Mouse (Mus musculus): ENCODE measurements at regions not wholly inside any gene's neighbourhood (a gene's known extent, or its start where the extent isn't known, plus 50 kb on each side); places are given as distances from the start of the nearest gene placed in this dataset.

- H3K9me3 ChIP-seq = no peaks in the 10 kb centered on the region
- H3K4me3 ChIP-seq = no peak overlapping the region
- WGBS = 58% methylated on average over 4 of the region's 4 CpGs
- no peaks in the 10 kb centered on the region for H3K4me1 ChIP-seq (replicated peaks)
- no peaks in the 10 kb centered on the region for H3K27me3 ChIP-seq
- ATAC-seq (ENCODE audit: low FRiP score) = no peak
- H3K9ac ChIP-seq = no peak overlapping the region
- no peak overlapping the region for H3K4me2 ChIP-seq
- H3K36me3 ChIP-seq = no peaks in the 10 kb centered on the region
- H3K27ac ChIP-seq = no peak overlapping the region
Measured at GRCm38 (mm10) chr14:106190721-106191120, 84.7 kb downstream of the Trim52 start.

GRCm38 (mm10) chr14:106193583-106193982 lies 87.6 kb downstream of the Trim52 start:
- WGBS = 94% methylated on average over 2 of the region's 2 CpGs
- no peak overlapping the region for H3K9ac ChIP-seq
- H3K4me3 ChIP-seq = no peak overlapping the region
- no peaks in the 10 kb centered on the region for H3K9me3 ChIP-seq
- H3K27ac ChIP-seq = no peak overlapping the region
- H3K4me2 ChIP-seq = no peak overlapping the region
- H3K36me3 ChIP-seq = no peaks in the 10 kb centered on the region
- ATAC-seq (ENCODE audit: low FRiP score) = no peak
- H3K4me1 ChIP-seq (replicated peaks) = no peaks in the 10 kb centered on the region
- no peaks in the 10 kb centered on the region for H3K27me3 ChIP-seq

- Histone ChIP-seq H3K9me3 (no peaks in the 10 kb centered on the region), H3K27ac (no peak overlapping the region), H3K4me3 (no peak overlapping the region), H3K36me3 (no peaks in the 10 kb centered on the region), H3K9ac (no peak overlapping the region), H3K4me2 (no peak overlapping the region), H3K4me1 (replicated peaks) (no peaks in the 10 kb centered on the region), H3K27me3 (no peaks in the 10 kb centered on the region)
- WGBS = 71% methylated on average over 1 of the region's 1 CpGs
- no peak for ATAC-seq (ENCODE audit: low FRiP score)
Measured at GRCm38 (mm10) chr14:106194104-106194503, 88.1 kb downstream of the Trim52 start.

GRCm38 (mm10) chr14:106197826-106198225 lies 91.8 kb downstream of the Trim52 start:
- Histone ChIP-seq H3K27me3 (no peaks in the 10 kb centered on the region), H3K9ac (no peak overlapping the region), H3K27ac (no peak overlapping the region), H3K9me3 (no peaks in the 10 kb centered on the region), H3K4me3 (no peak overlapping the region), H3K4me1 (replicated peaks) (no peaks in the 10 kb centered on the region), H3K36me3 (no peaks in the 10 kb centered on the region), H3K4me2 (no peak overlapping the region)
- ATAC-seq (ENCODE audit: low FRiP score) = no peak
- 74% methylated on average over 1 of the region's 1 CpGs for WGBS

GRCm38 (mm10) chr14:106199109-106199508 lies 93.1 kb downstream of the Trim52 start:
- Histone ChIP-seq H3K4me2 (no peak overlapping the region), H3K4me1 (replicated peaks) (no peaks in the 10 kb centered on the region), H3K9me3 (no peaks in the 10 kb centered on the region), H3K9ac (no peak overlapping the region), H3K27me3 (no peaks in the 10 kb centered on the region), H3K36me3 (no peaks in the 10 kb centered on the region), H3K27ac (no peak overlapping the region), H3K4me3 (no peak overlapping the region)
- ATAC-seq (ENCODE audit: low FRiP score) = no peak
- 94% methylated on average over 2 of the region's 2 CpGs for WGBS

- Histone ChIP-seq H3K4me3 (no peak overlapping the region), H3K9ac (no peak overlapping the region), H3K9me3 (no peaks in the 10 kb centered on the region), H3K4me1 (replicated peaks) (no peaks in the 10 kb centered on the region), H3K4me2 (no peak overlapping the region), H3K27ac (no peak overlapping the region), H3K36me3 (no peaks in the 10 kb centered on the region), H3K27me3 (no peaks in the 10 kb centered on the region)
- WGBS = 61% methylated on average over 1 of the region's 1 CpGs
- ATAC-seq (ENCODE audit: low FRiP score) = no peak
Measured at GRCm38 (mm10) chr14:106199536-106200319, 93.7 kb downstream of the Trim52 start.

- H3K9me3 ChIP-seq = no peaks in the 10 kb centered on the region
- ATAC-seq (ENCODE audit: low FRiP score) = no peak
- no peak overlapping the region for H3K4me2 ChIP-seq
- no peaks in the 10 kb centered on the region for H3K27me3 ChIP-seq
- H3K4me1 ChIP-seq (replicated peaks) = no peaks in the 10 kb centered on the region
- H3K4me3 ChIP-seq = no peak overlapping the region
- no peaks in the 10 kb centered on the region for H3K36me3 ChIP-seq
- no peak overlapping the region for H3K9ac ChIP-seq
- no peak overlapping the region for H3K27ac ChIP-seq
- 83% methylated on average over 2 of the region's 2 CpGs for WGBS
Measured at GRCm38 (mm10) chr14:106211062-106211461, 105.1 kb downstream of the Trim52 start.

- no peaks in the 10 kb centered on the region for H3K36me3 ChIP-seq
- no peaks in the 10 kb centered on the region for H3K27me3 ChIP-seq
- H3K27ac ChIP-seq = no peak overlapping the region
- H3K4me2 ChIP-seq = no peak overlapping the region
- ATAC-seq (ENCODE audit: low FRiP score) = no peak
- H3K4me3 ChIP-seq = no peak overlapping the region
- H3K9me3 ChIP-seq = no peaks in the 10 kb centered on the region
- no peak overlapping the region for H3K9ac ChIP-seq
- 93% methylated on average over 3 of the region's 3 CpGs for WGBS
- no peaks in the 10 kb centered on the region for H3K4me1 ChIP-seq (replicated peaks)
Measured at GRCm38 (mm10) chr14:106217681-106218080, 111.7 kb downstream of the Trim52 start.

- H3K27ac ChIP-seq = no peak overlapping the region
- no peaks in the 10 kb centered on the region for H3K9me3 ChIP-seq
- no peaks in the 10 kb centered on the region for H3K4me1 ChIP-seq (replicated peaks)
- H3K36me3 ChIP-seq = no peaks in the 10 kb centered on the region
- no peak overlapping the region for H3K9ac ChIP-seq
- H3K4me2 ChIP-seq = no peak overlapping the region
- H3K27me3 ChIP-seq = no peaks in the 10 kb centered on the region
- H3K4me3 ChIP-seq = no peak overlapping the region
- WGBS = 87% methylated on average over 5 of the region's 5 CpGs
- no peak for ATAC-seq (ENCODE audit: low FRiP score)
Measured at GRCm38 (mm10) chr14:106219293-106219797, 113.3 kb downstream of the Trim52 start.

GRCm38 (mm10) chr14:106225401-106225800 lies 119.4 kb downstream of the Trim52 start:
- no peak for ATAC-seq (ENCODE audit: low FRiP score)
- no peak overlapping the region for H3K9ac ChIP-seq
- 69% methylated on average over 1 of the region's 1 CpGs for WGBS
- no peaks in the 10 kb centered on the region for H3K36me3 ChIP-seq
- no peak overlapping the region for H3K4me2 ChIP-seq
- no peaks in the 10 kb centered on the region for H3K9me3 ChIP-seq
- H3K27me3 ChIP-seq = no peaks in the 10 kb centered on the region
- H3K4me1 ChIP-seq (replicated peaks) = no peaks in the 10 kb centered on the region
- H3K27ac ChIP-seq = no peak overlapping the region
- no peak overlapping the region for H3K4me3 ChIP-seq

GRCm38 (mm10) chr14:106241721-106242405 lies 135.9 kb downstream of the Trim52 start:
- Histone ChIP-seq H3K4me1 (replicated peaks) (no peaks in the 10 kb centered on the region), H3K4me2 (no peak overlapping the region), H3K9ac (no peak overlapping the region), H3K4me3 (no peak overlapping the region), H3K27ac (no peak overlapping the region), H3K9me3 (no peaks in the 10 kb centered on the region), H3K27me3 (no peaks in the 10 kb centered on the region), H3K36me3 (no peaks in the 10 kb centered on the region)
- 92% methylated on average over 5 of the region's 5 CpGs for WGBS
- ATAC-seq (ENCODE audit: low FRiP score) = no peak

- Histone ChIP-seq H3K27ac (no peak overlapping the region), H3K27me3 (no peaks in the 10 kb centered on the region), H3K4me2 (no peak overlapping the region), H3K4me3 (no peak overlapping the region), H3K9ac (no peak overlapping the region), H3K36me3 (no peaks in the 10 kb centered on the region), H3K9me3 (no peaks in the 10 kb centered on the region), H3K4me1 (replicated peaks) (no peaks in the 10 kb centered on the region)
- 71% methylated on average over 4 of the region's 4 CpGs for WGBS
- ATAC-seq (ENCODE audit: low FRiP score) = no peak
Measured at GRCm38 (mm10) chr14:106259396-106260108, 153.6 kb downstream of the Trim52 start.
